Mouse (Mus musculus) heart, adult 2 months (tissue): ENCODE data around the gene Cabin1.

ENCODE experiments used
- CTCF ChIP-seq: fragments of 200-600 bp; IDR thresholded peaks from 2 replicates; pipeline ENCODE4 v1.8.1; 2022; ENCODE audit warnings: antibody characterized with exemption, mild to moderate bottlenecking, moderate library complexity
- EP300 ChIP-seq: fragments of 200-500 bp; IDR thresholded peaks from 2 replicates; pipeline ENCODE4 v1.6.1; 2011; ENCODE audit warnings: low read depth, low read length, control low read depth; ENCODE audit not compliant: insufficient read depth
- POLR2A ChIP-seq: fragments of 200-500 bp; IDR thresholded peaks from 2 replicates; pipeline ENCODE4 v1.6.1; 2011; ENCODE audit warnings: mild to moderate bottlenecking, low read depth, low read length, control low read depth; ENCODE audit not compliant: insufficient read depth

DNA sequence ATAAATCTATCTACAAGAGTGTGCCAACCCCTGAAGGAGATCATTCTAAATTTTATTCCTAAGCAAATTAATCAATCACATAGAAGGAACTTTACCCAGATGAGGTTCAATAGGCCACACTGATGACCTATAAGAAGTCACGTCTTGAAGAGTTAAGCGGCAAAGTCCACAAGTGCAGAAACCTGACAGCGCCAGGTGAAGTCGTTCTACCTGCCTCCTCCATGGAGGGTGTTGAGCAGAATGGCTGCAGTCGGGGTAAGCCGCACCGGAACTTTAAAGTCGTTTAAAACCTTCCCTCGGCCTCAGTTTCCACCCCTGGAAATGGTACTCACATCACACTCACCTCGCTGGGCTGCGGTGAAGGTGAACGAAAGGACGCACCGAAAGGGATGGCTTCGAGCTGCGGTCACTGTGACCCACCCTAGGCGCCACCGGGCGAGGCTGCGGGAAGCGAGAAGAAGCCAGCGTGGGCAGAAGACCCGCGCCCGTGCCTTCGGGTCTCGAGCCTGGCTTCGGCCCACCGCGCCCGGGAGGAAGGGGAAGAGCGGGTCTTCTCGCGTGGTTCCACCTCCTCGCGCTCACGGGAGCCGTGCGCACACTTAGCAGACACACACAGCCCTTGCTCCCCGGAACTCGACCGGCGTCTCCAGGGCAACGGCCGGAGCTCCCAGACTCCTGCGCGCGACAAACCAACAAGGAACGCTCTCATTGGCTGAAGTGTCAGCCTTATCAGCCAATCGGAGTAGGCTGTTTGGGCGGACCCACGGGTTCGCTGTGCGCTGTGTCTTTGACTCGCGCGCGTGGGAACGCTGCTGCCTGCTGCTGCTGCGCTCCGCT is at the start of gene Cabin1:
- peak; percentile 97 for TF ChIP-seq POLR2A
- TF ChIP-seq CTCF = 0 out of 2 replicates have a peak, but pooled peaks have one; percentile 17
- no peak; the same call in 1 of the 2 replicates for TF ChIP-seq EP300
